Mouse (Mus musculus) urinary bladder, postnatal 4 days (tissue): ENCODE data around the gene Myl3.

Source experiments
- DNase-seq, 2 experiments: peaks; one replicate each; pipeline ENCODE4 v3.0.0; 2021 to 2022; ENCODE audit warnings: low spot score in 2 of 2

Gene Myl3

GRCm38 (mm10) chr9:110760886-110761285, 19.2 kb downstream of the Myl3 start:
- DNase-seq, result no peak

GRCm38 (mm10) chr9:110762763-110763162, 21.1 kb downstream of the Myl3 start:
- no peak for DNase-seq

GRCm38 (mm10) chr9:110763405-110763804, 21.7 kb downstream of the Myl3 start:
- DNase-seq, result no peak

DNA sequence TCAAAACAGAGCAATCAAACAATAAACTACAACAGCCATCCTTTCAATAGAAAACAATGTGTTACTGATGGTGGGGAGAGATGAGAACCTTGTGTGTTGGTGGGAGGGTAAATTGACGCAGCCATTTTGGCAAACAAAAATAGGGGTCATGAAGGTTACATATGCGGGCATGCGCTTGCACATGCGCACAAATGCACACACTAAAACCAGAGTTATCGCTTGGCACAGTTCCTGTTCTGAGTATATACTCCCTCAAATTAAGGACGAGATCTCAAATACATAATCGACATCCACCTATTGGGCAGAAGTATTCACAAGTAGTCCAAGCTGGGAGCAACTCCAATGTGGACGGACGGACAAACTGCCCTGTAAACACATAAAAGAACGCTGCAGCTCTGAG, 30.7 kb downstream of the Myl3 start:
- no peak for DNase-seq

GRCm38 (mm10) chr9:110774403-110775268, 33.0 kb downstream of the Myl3 start:
- no peak for DNase-seq

GRCm38 (mm10) chr9:110775269-110776022, 33.8 kb downstream of the Myl3 start:
- DNase-seq, result no peak

GRCm38 (mm10) chr9:110778100-110778499, 36.4 kb downstream of the Myl3 start:
- no peak for DNase-seq

- DNase-seq, result no peak
Observed at GRCm38 (mm10) chr9:110778559-110778958, 36.9 kb downstream of the Myl3 start.

- no peak for DNase-seq
Observed at GRCm38 (mm10) chr9:110779242-110779913, 37.7 kb downstream of the Myl3 start.

GRCm38 (mm10) chr9:110781256-110781721, 39.6 kb downstream of the Myl3 start:
- DNase-seq, result peak; percentile 91 to 96

DNA sequence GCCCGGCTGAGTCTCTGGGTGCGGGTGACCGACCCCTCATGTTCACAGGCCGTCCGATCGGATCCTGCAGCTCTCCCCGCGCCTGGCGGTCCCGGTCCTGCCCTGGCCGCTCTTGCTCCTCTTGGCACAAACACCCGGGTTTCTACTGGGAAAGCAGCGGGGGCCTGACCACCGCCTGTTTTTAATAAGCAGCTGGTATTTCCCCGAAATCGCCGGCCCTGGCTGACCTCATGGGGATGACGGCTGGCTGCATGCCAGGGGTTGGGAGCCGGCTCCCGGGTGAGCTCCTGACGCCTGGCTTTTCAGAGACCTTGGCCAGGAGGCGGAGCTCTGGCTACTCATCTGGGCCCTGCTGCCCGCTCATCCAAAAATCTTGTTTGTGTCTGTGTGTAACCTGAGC, 40.1 kb downstream of the Myl3 start:
- DNase-seq, result peak; percentile 86 to 93

GRCm38 (mm10) chr9:110783611-110784010, 42.0 kb downstream of the Myl3 start:
- DNase-seq, result no peak

GRCm38 (mm10) chr9:110788169-110788568, 46.5 kb downstream of the Myl3 start:
- DNase-seq, result no peak

GRCm38 (mm10) chr9:110790462-110790861, 48.8 kb downstream of the Myl3 start:
- no peak for DNase-seq

GRCm38 (mm10) chr9:110797013-110797412, 55.4 kb downstream of the Myl3 start:
- DNase-seq, result no peak

DNA sequence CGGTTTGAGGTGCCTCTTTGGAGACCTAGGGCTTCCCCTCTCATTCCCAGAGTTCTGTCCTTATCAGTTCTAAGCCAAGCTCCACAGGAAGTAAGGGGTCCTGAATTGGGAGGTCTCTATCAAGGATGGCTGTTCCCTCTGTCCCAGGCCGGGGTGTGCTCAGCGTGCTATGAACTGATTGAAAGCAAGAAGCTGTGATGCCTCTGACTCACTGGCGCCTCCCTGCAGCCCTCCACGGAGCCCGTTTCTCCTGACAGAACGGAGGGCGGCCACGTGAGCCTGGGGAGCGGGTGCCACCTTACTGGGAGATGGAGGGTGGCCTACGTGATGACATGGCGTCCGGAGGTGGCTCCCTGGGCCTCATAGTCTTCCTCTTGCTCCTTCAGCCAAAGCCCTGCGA, 56.2 kb downstream of the Myl3 start, which contains the start of gene Prss42:
TSS of gene Prss42 (plus strand) at position 301 of the 400 bp plus-strand sequence.
- no peak for DNase-seq

DNA sequence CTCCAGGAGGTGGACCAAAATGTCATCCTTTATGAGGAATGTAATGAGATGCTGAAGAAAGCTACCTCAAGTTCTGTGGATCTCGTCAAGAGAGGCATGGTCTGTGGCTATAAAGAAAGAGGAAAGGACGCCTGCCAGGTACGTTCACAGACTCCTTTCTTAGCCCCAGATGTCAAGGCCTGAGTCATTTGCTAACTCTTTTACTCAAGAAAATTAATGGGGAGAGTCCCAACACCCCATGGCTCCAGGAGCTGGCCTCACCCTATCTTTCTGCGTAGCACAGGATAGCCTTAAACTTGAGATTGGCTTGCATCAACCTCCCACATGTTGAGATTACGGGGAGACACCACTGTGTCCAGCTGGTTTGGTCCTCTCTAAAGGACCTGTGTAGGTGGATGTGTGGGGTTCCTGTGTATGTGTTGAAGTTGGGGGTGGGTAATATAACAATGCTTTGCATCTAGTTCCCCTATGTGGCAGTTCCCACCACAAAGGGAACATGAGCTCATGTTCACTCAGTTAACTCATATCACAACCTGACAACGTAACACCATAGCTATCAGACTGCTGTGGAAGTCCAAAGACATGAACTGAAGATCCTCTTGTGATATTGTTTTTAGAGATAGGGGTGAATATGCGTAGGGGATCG, 59.3 kb downstream of the Myl3 start:
- no peak for DNase-seq

GRCm38 (mm10) chr9:110803294-110803693, 61.6 kb downstream of the Myl3 start:
- no peak for DNase-seq

- no peak for DNase-seq
Observed at GRCm38 (mm10) chr9:110810051-110810450, 68.4 kb downstream of the Myl3 start.

DNA sequence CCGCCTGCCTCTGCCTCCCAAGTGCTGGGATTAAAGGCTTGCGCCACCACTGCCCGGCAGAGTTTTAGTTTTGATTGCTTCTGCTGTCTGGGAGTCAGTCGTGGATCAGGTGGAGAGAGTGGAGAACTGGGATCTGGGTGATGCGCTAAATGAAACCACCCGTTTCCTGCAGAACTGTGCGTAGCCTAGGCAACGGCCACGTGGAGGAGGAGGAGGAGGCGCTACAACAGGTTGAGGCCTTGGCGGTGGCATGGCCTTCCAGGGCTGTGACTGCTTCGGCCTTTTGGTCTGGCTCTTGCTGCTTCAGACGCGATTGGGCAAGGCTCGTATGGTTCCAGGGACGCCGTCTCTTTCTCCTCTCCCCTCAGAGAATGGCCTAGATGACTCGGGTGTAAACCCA, 72.1 kb downstream of the Myl3 start, which contains the start of gene Prss44:
TSS of gene Prss44 (plus strand) at position 206 of the 400 bp plus-strand sequence.
- no peak for DNase-seq
